In genomic region chrX:10820313-10820920, GRCm38 (mm10) we compare ENCODE assay signal across 18 mouse cellular contexts.
DNase-seq lines count a peak whose midpoint lies in the region; ATAC-seq and TF ChIP-seq lines count a peak whose summit lies in the region.
"Had no signal": no experiment of that assay in that cellular context is flagged by ENCODE, and none has a peak within 500 bp of the region (broad histone marks: within the 10 kb centered on the region; RNA-seq: fewer than 3 reads in every experiment).

No protein-coding gene starts in this region.

- DNase-seq in gastrocnemius, adult 2 months = peak; percentile 15
- DNase-seq in gastrocnemius, postnatal 25 days = no peak
- peak; percentile 4 for DNase-seq in right cerebral cortex, adult 18-20 months
- DNase-seq in right cerebral cortex, postnatal 4 days = no peak
- DNase-seq in lung, postnatal 36 days = no peak
- no peak for DNase-seq in ovary, adult 18-20 months (ENCODE audit: low spot score)
- DNase-seq: adrenal gland, postnatal 10 days; B cell, adult 2 months; gastrocnemius, postnatal 14 days; kidney, adult 18-20 months; kidney, postnatal 36 days had no signal

- peak overlapping the region; percentile 66 for H3K27ac ChIP-seq in gastrocnemius, adult 2 months
- H3K27ac ChIP-seq in heart, embryonic 14.5 days (replicated peaks in 1 of 2; ENCODE audit: control insufficient read depth in 1 of 2, insufficient read depth in 1 of 2, low read depth in 2 of 2, low read length in 2 of 2) = peak overlapping the region; percentile 70 to 83
- H3K27ac ChIP-seq: embryonic facial prominence, embryonic 13.5 days; hindbrain, embryonic 15.5 days; lung, embryonic 15.5 days had no signal

- H3K27me3 ChIP-seq in heart, embryonic 14.5 days (ENCODE audit: control insufficient read depth, insufficient read depth, low read length) = no peaks in the 10 kb centered on the region
- no peaks in the 10 kb centered on the region for H3K27me3 ChIP-seq in myocyte (ENCODE audit: control insufficient read depth, insufficient read depth, insufficient read length)
- H3K27me3 ChIP-seq: hindbrain, embryonic 15.5 days; lung, embryonic 15.5 days had no signal

- no peak overlapping the region for H3K4me3 ChIP-seq in gastrocnemius, adult 2 months
- no peak overlapping the region for H3K4me3 ChIP-seq in heart, embryonic 14.5 days (ENCODE audit: control insufficient read depth in 1 of 2, insufficient read depth in 1 of 2, low read depth in 1 of 2, low read length in 2 of 2)
- H3K4me3 ChIP-seq in myocyte = no peak overlapping the region
- H3K4me3 ChIP-seq: embryonic facial prominence, embryonic 13.5 days; hindbrain, embryonic 15.5 days; lung, embryonic 15.5 days; megakaryocyte, embryonic 14.5 days had no signal

- H3K79me2 ChIP-seq in myocyte (ENCODE audit: control insufficient read depth, insufficient read depth) = no peaks in the 10 kb centered on the region

- no peak for ATAC-seq in heart, embryonic 14.5 days (ENCODE audit: insufficient number of reproducible peaks, insufficient read depth, low FRiP score, low read depth)

- intact Hi-C loops in gastrocnemius, adult 2 months (cut with DNase I) = no loop called here

- no peak overlapping the region for H3K9ac ChIP-seq in heart, embryonic 14.5 days (ENCODE audit: low read length)
- H3K9ac ChIP-seq: embryonic facial prominence, embryonic 13.5 days; hindbrain, embryonic 15.5 days; lung, embryonic 15.5 days had no signal

- H3K4me1 ChIP-seq in heart, embryonic 14.5 days (ENCODE audit: control insufficient read depth in 2 of 2, insufficient read depth in 2 of 2, low read length in 2 of 2) = peaks cover 4 to 5% of the 10 kb centered on the region in 2 experiments
- H3K4me1 ChIP-seq: embryonic facial prominence, embryonic 13.5 days; hindbrain, embryonic 15.5 days; lung, embryonic 15.5 days had no signal

- TF ChIP-seq POLR2A in myocyte (IDR thresholded peaks at IDR 0.05; ENCODE audit: insufficient read length, low read depth) = no peak

- H3K4me2 ChIP-seq in heart, embryonic 14.5 days (ENCODE audit: low read length) = no peak overlapping the region
- H3K4me2 ChIP-seq in myocyte (ENCODE audit: low read depth) = peak overlapping the region; percentile 24
- H3K4me2 ChIP-seq: embryonic facial prominence, embryonic 13.5 days; hindbrain, embryonic 15.5 days; liver, embryonic 11.5 days; lung, embryonic 15.5 days had no signal

- H3K9me3 ChIP-seq in heart, embryonic 14.5 days (ENCODE audit: control insufficient read depth, low read length) = no peaks in the 10 kb centered on the region
- H3K9me3 ChIP-seq: embryonic facial prominence, embryonic 13.5 days; hindbrain, embryonic 15.5 days; lung, embryonic 15.5 days; megakaryocyte, embryonic 14.5 days had no signal

- no peaks in the 10 kb centered on the region for H3K36me3 ChIP-seq in heart, embryonic 14.5 days (ENCODE audit: control insufficient read depth, insufficient read depth, low read length)
- no peaks in the 10 kb centered on the region for H3K36me3 ChIP-seq in myocyte (ENCODE audit: control insufficient read depth, insufficient read depth)
- H3K36me3 ChIP-seq: embryonic facial prominence, embryonic 13.5 days; hindbrain, embryonic 15.5 days; lung, embryonic 15.5 days had no signal

- no peak overlapping the region for H3ac ChIP-seq in myocyte (ENCODE audit: control insufficient read depth, insufficient read length)

- 42% methylated on average over 7 of the region's 7 CpGs for WGBS in heart, embryonic 14.5 days

- no peak for TF ChIP-seq CTCF in gastrocnemius, adult 2 months (IDR thresholded peaks at IDR 0.05)

TF ChIP-seq in myocyte, 11 proteins besides CTCF, POLR2A, EP300 and RAD21:
- TF ChIP-seq MYOG (IDR thresholded peaks at IDR 0.05; ENCODE audit: control insufficient read depth in 1 of 3, insufficient read depth in 1 of 3, insufficient read length in 2 of 3, low read depth in 2 of 3) = peak in 2 of 3 experiments; percentile 21 to 66
- peak in 1 of 3 experiments; percentile 69 for TF ChIP-seq MYOD1 (IDR thresholded peaks at IDR 0.05; ENCODE audit: control insufficient read depth in 1 of 3, insufficient read length in 2 of 3, low read depth in 2 of 3)
- TF ChIP-seq MAX (IDR thresholded peaks at IDR 0.05; ENCODE audit: low read depth) = no peak
- TF ChIP-seq CEBPB (IDR thresholded peaks at IDR 0.05; ENCODE audit: insufficient read depth, poor library complexity, severe bottlenecking) = no peak
- no peak for TF ChIP-seq E2F4 (IDR thresholded peaks at IDR 0.05; ENCODE audit: insufficient read depth)
- no peak for TF ChIP-seq USF1 (IDR thresholded peaks at IDR 0.05; ENCODE audit: low read depth)
- no peak for TF ChIP-seq SRF (IDR thresholded peaks at IDR 0.05; ENCODE audit: control insufficient read depth, insufficient read length, low read depth)
- peak; percentile 19 for TF ChIP-seq TCF12 (IDR thresholded peaks at IDR 0.05; ENCODE audit: insufficient read depth, poor library complexity, severe bottlenecking)
- TF ChIP-seq REST (IDR thresholded peaks at IDR 0.05; ENCODE audit: insufficient read depth, insufficient read length) = no peak
- no peak for TF ChIP-seq POLR2AphosphoS2 (IDR thresholded peaks at IDR 0.05; ENCODE audit: insufficient read length, low read depth)
- no peak for TF ChIP-seq TCF3 (IDR thresholded peaks at IDR 0.05; ENCODE audit: insufficient read length, low read depth)

Comparison
In these comparisons a context has a peak if more than half of its experiments do, and no peak if none do; other contexts are left out.
1. DNase-seq: peak in gastrocnemius, adult 2 months (single experiment) and right cerebral cortex, adult 18-20 months (single experiment); none in gastrocnemius, postnatal 25 days (single experiment), right cerebral cortex, postnatal 4 days (single experiment), lung, postnatal 36 days (single experiment) and ovary, adult 18-20 months (single experiment).